Mouse (Mus musculus) ES-E14 (cell line): ENCODE measurements around the gene Far2. TPM values are rescaled to one million over a fixed set of nuclear protein-coding genes. Genes with fewer than 3 reads are reported as not detected.

Experiments used
- DNase-seq: peaks from one replicate; pipeline ENCODE4 v3.0.0-alpha.2; 2013; ENCODE audit warnings: low read depth, low spot score
- H3K27ac ChIP-seq: 2 replicates; pipeline ENCODE4 v1.5.1; 2012; ENCODE audit warnings: low read depth, mild to moderate bottlenecking, low read length, moderate library complexity, mixed read lengths; ENCODE audit not compliant: poor library complexity, insufficient read depth, severe bottlenecking
- H3K36me3 ChIP-seq: 2 replicates; pipeline ENCODE4 v1.6.1; 2012; ENCODE audit warnings: mild to moderate bottlenecking, low read length, moderate library complexity, mixed read lengths; ENCODE audit not compliant: control insufficient read depth, poor library complexity, insufficient read depth, severe bottlenecking
- H3K4me1 ChIP-seq, 2 experiments: fragments of 150-350 bp in 1 of 2; sonication (generic) in 1 of 2; 2 replicates each; pipeline ENCODE4 v1.6.1; 2012; ENCODE audit warnings: low read length in 2 of 2, mild to moderate bottlenecking in 1 of 2, mixed read lengths in 1 of 2; ENCODE audit not compliant: control insufficient read depth in 2 of 2, insufficient read depth in 2 of 2, poor library complexity in 1 of 2
- H3K4me3 ChIP-seq, 2 experiments: fragments of 150-350 bp in 1 of 2; sonication (generic) in 1 of 2; 2 replicates each; pipeline ENCODE4 v1.5.1; 2012; ENCODE audit warnings: low read length in 2 of 2, low read depth in 1 of 2, mild to moderate bottlenecking in 1 of 2, mixed read lengths in 1 of 2; ENCODE audit not compliant: insufficient read depth in 1 of 2, poor library complexity in 1 of 2, severe bottlenecking in 1 of 2
- H3K9ac ChIP-seq: 2 replicates; pipeline ENCODE4 v1.6.1; 2012; ENCODE audit warnings: low read depth, mild to moderate bottlenecking, low read length, mixed read lengths; ENCODE audit not compliant: poor library complexity, insufficient read depth, severe bottlenecking
- H3K9me3 ChIP-seq: fragments of 150-350 bp; sonication (generic); 2 replicates; pipeline ENCODE4 v1.6.1; 2012; ENCODE audit warnings: low read depth, mild to moderate bottlenecking, low read length; ENCODE audit not compliant: control insufficient read depth, insufficient read depth
- CHD2 ChIP-seq: IDR thresholded peaks from 2 replicates; pipeline ENCODE4 v1.6.1; 2014; ENCODE audit warnings: mild to moderate bottlenecking, low read depth, low read length, inconsistent platforms
- HCFC1 ChIP-seq: IDR thresholded peaks from 2 replicates; pipeline ENCODE4 v1.6.1; 2012; ENCODE audit warnings: low read length, inconsistent platforms, borderline replicate concordance; ENCODE audit not compliant: insufficient read depth
- MAFK ChIP-seq: IDR thresholded peaks from 2 replicates; pipeline ENCODE4 v1.6.1; 2014; ENCODE audit warnings: mild to moderate bottlenecking, low read depth, low read length, inconsistent platforms; ENCODE audit not compliant: insufficient read depth
- ZC3H11A ChIP-seq: IDR thresholded peaks from 2 replicates; pipeline ENCODE4 v1.6.1; 2012; ENCODE audit warnings: low read depth, mild to moderate bottlenecking, inconsistent platforms, low read length, borderline replicate concordance
- ZNF384 ChIP-seq: IDR thresholded peaks from 2 replicates; pipeline ENCODE4 v1.6.1; 2012; ENCODE audit warnings: low read depth, low read length, inconsistent platforms
- in situ Hi-C, 2 experiments: fragments of 600-800 bp; cut with MboI; formaldehyde crosslinking; loops; one replicate each; pipeline ENCODE4 v1.15.1; 2025; ENCODE audit warnings: low sequenced_read_pairs in 2 of 2, inconsistent platforms in 1 of 2; ENCODE audit not compliant: unreplicated experiment in 2 of 2
- total RNA-seq: library from RNA; depleted of rRNA; stranded (reverse); fragments of 300-350 nt; gene quantifications from 2 replicates; pipeline ENCODE4 v1.2.3, GENCODE M21; 2012; rRNA removed

The Far2 gene
- 1.0 and 1.5 TPM in 2 replicates for total RNA-seq

- Histone ChIP-seq H3K27ac (no peak within 1 kb of the TSS), H3K9ac (peak within 1 kb of the TSS; percentile 2), H3K9me3 (no peaks in the 10 kb centered on the region), H3K36me3 (no peaks in the 10 kb centered on the region), H3K4me1 (no peaks in the 10 kb centered on the region; a peak in 1 of 4 replicates), H3K4me3 (peak within 1 kb of the TSS; percentile 14 to 59)
- no peak for DNase-seq
- TF ChIP-seq HCFC1 (no peak), CHD2 (no peak)
- in situ Hi-C loops, result no loop called here
Observed at GRCm38 (mm10) chr6:148046881-148047649, at the start of gene Far2. Gene Far2 (plus strand): TSS chr6:148047259.

DNA sequence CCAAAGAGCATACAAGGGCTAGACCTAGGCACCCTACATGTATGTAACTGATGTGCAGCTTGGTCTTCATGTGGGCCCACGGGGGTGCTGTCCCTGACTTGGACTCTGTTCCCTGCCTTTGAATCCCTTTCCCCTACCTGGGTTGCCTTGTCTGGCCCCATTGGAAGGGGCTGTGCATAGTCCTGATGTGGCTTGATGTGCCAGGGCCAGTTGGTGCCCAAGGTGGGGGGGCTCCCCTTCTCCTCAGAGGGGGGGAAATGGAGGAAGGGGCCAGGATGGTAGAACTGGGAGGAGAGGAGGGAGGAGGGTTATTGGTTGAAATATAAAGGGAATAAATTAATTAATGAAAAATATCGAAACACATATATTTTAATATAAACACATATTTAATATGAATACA lies 46.6 kb upstream of the Far2 start:
- in situ Hi-C loops, result no loop called here
- TF ChIP-seq MAFK (no peak), HCFC1 (no peak), ZNF384 (no peak), CHD2 (no peak), ZC3H11A (no peak)
- H3K36me3 ChIP-seq, result no peaks in the 10 kb centered on the region
- no peaks in the 10 kb centered on the region for H3K9me3 ChIP-seq
- H3K4me1 ChIP-seq, result no peaks in the 10 kb centered on the region
- no peak overlapping the region for H3K27ac ChIP-seq
- no peak overlapping the region for H3K9ac ChIP-seq
- DNase-seq, result no peak
- H3K4me3 ChIP-seq, result no peak overlapping the region

GRCm38 (mm10) chr6:148001071-148001470 lies 46.0 kb upstream of the Far2 start:
- no peak overlapping the region for H3K4me3 ChIP-seq
- H3K4me1 ChIP-seq, result no peaks in the 10 kb centered on the region
- H3K27ac ChIP-seq, result no peak overlapping the region
- peak; percentile 42 for DNase-seq
- TF ChIP-seq HCFC1 (no peak), MAFK (peak; percentile 61; the same call in 1 of the 2 replicates)
- no peaks in the 10 kb centered on the region for H3K9me3 ChIP-seq
- H3K9ac ChIP-seq, result no peak overlapping the region
- in situ Hi-C loops, result no loop called here
- no peaks in the 10 kb centered on the region for H3K36me3 ChIP-seq

DNA sequence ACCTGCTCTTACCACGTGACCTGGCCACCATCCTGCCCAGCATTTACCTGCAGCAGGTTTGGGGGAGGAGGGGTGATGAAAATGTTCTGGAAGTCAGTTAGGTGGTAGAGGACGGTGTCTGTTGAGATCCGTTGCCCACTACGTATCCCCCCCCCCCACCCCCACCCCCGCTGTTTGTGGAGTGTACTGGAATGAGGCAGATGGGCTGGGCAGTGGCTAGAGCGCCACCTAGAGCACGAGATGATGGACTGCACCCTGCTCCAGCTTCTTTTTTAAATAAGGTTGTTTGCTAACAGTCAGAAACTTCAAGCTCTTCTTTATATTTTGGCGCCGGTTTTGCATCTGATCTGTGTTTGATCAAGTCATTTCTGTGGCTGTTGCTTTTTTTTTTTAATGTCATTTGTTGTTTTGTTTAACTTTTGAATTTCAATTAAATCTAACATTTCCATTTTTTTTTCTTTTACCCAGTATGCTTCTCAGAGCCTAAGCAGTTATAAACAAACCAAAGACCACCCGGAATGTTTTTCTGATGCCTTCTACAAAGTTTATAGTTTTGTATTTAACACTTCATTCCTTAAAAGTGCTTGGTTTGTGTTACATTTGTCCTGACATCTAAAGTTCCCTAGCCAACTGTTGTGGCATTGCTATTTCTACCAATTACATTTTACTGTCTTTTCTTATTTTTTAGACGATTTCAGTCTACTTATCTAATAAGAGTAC lies 40.8 kb upstream of the Far2 start:
- H3K9me3 ChIP-seq, result no peaks in the 10 kb centered on the region
- H3K4me1 ChIP-seq, result no peaks in the 10 kb centered on the region
- no peak overlapping the region for H3K27ac ChIP-seq
- TF ChIP-seq HCFC1 (no peak), CHD2 (no peak), ZNF384 (no peak), MAFK (no peak), ZC3H11A (no peak; the same call in 1 of the 2 replicates)
- DNase-seq, result no peak
- no peak overlapping the region for H3K9ac ChIP-seq
- H3K36me3 ChIP-seq, result no peaks in the 10 kb centered on the region
- in situ Hi-C loops, result no loop called here
- H3K4me3 ChIP-seq, result no peak overlapping the region

- Histone ChIP-seq H3K9me3 (no peaks in the 10 kb centered on the region), H3K9ac (no peak overlapping the region), H3K4me3 (no peak overlapping the region), H3K27ac (no peak overlapping the region), H3K36me3 (no peaks in the 10 kb centered on the region), H3K4me1 (no peaks in the 10 kb centered on the region)
- no peak for DNase-seq
- in situ Hi-C loops, result no loop called here
- TF ChIP-seq MAFK (no peak), ZC3H11A (no peak), HCFC1 (no peak), ZNF384 (no peak), CHD2 (no peak)
Observed at GRCm38 (mm10) chr6:148040759-148041158, 6.3 kb upstream of the Far2 start.
